Mouse (Mus musculus) ovary, postnatal 14 days (tissue): ENCODE measurements around the gene Tmed8.
"Not testable (repeated sequence)": the region's sequence is repeated elsewhere in the genome, so short reads cannot be mapped to it uniquely, and the experiment has no call there.

Experiments
- DNase-seq: peaks from one replicate; pipeline ENCODE4 v3.0.0; 2022; ENCODE audit warnings: low spot score

Tmed8 gene

DNA sequence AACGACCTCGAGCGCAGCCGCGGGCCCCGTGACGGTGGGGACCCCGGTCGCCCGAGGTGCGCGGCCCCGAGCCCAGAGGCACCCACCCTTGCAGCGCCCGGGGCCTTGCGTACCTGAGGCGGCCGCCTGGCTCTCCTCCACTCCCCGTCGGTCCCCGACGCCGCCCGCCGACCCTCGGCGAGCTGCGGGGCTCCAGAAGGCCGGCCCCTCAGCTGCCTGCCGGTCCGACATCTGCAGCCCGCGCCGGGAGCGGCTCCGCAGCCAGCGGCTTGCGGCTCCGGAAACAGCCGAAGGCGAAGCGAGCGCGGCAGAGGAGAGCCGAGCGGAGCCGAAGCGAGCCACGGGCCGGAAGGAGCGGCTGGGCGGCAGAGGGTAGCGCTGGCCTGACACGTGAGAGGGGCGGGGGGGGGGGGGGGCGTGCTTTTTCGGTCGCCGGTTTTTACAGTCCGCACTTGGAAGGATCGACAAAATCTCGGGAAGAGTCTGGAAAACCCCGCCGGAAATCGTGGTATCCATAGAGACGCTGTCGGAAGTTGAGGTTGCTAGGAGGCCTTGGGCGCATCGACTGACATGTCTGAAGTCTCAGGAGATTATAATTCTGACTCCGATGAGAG is at the start of gene Tmed8:
Tmed8 (minus strand) TSS at position 482 of the 614 bp plus-strand sequence.
- DNase-seq = peak; percentile 64

DNA sequence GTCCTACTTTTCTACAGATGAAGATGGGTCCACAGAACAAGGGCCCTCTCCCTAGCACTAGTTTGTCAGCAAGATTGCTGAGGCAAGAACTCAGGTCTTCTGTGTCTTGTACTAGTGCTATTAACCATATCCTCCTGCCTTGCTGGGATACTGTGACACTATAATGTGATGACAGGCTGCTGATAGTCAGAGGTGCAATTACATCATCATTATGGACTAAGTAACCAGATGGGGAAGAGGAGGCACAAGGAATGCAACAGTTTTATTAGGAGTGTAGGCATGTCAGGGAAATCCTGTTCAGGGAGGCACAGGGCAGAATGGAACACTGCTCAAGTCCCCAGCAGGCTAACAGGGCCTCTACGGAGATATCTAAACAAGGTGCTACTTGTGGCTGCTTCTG is 38.4 kb upstream of the Tmed8 start, which contains the start of gene Noxred1:
Noxred1 (minus strand) TSS at position 101 of the 400 bp plus-strand sequence.
- no peak for DNase-seq

DNA sequence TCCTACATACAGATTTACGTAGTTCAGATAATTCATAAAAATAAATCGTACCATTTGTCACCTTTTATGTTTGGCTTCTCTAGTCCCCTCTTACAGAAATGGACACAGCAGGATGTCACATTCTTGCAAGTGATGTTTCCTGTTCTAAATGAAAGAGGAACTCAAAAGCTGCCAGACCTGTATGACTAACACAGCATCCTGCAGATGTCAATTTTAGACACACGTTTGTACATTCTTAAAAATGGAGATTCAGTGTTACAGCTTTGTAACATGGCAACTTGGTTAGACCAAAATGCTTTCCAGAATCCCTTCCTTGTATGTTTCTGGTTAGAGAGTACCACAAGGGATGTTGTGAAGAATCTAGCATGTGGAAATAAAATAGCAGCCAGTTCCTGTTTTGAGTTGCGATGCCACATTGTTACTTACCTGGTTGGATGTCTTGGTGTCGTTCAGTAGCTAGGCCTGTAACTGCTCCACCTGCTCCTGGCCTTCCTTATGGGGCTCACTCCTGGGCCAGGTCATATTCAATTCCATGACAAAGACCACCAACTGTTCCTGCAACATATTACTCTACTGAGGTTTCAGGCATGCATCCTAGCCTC is 36.7 kb upstream of the Tmed8 start:
- no peak for DNase-seq

- no peak for DNase-seq
These were observed 30.2 kb upstream of the Tmed8 start for GRCm38 (mm10) chr12:87230379-87230895.

DNA sequence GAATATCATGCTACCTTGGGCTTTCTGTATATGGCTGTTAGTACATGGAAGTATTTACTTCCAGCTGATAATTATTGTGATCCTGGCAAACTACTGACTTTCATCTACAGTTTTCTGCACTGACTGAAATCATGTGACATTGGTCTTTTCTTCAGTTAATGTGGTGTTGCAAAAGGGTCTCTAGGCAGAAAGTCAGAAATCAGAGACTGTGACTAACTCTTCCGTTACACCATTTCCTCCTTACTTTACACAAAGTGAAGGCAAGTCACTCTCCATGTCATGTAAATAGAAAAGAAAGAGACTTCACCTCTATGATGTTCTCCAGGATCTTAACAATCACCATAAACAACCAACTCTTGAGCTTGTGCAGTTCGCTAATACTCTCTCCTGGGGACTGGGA is 29.4 kb upstream of the Tmed8 start:
- DNase-seq = no peak

- no peak for DNase-seq
These were observed 26.5 kb upstream of the Tmed8 start for GRCm38 (mm10) chr12:87226801-87227200.

GRCm38 (mm10) chr12:87224950-87225349 is 24.7 kb upstream of the Tmed8 start:
- DNase-seq = no peak

DNA sequence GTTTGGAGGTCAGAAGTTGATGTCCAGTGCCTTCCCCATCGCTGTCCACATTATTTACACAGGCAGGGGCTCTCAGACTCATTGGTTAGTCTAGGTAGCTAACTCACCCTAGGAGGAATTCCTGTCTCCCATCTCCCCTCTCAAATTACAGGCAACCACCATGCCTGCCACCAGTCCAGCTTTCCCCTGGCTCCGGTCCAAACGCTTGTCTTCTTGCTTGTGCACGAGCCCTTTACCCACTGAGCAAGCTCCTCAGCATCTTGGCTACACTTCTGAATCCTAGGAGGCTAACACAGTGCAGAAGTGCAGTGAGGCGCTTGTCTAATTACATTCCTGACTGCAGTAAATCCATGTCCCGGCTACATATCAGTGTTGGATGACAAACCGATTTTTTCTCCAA is 19.1 kb upstream of the Tmed8 start:
- no peak for DNase-seq

DNA sequence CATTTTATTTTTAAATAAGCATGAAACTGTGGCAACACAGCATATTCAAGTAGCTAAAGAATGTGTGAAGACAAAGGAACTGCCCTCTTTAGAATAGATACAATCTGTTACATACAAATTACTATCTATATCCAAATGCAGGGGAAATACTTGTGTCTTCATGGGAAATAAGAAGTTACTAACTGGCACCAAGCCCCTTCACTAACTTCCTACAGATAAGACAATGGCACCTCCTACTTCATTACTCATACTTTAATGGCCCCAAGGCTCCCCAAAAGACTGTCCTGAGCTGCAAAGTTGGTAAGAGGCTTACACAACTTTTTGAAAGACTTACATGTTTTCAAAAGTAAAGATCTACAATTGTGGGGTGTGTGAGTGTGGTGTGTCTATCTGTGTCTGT is 17.3 kb upstream of the Tmed8 start:
- DNase-seq = no peak

DNA sequence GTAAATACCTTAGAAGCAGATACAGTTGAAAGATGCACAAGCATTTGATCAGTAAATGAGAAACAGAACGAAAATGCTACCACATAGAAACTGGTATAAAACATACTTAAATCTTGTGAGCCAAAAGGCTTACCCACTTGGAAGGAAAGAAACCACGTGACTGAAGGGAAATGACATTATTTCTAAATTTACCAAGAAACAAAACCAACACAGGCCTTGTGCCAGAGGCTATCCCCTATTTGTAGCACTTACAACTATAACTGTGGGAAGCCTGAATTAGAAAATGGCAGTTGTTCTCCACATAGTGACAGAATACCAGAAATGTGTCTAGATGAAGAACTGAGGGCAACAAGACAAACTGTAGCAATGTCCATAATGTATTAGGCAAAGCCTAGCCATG is 15.8 kb upstream of the Tmed8 start:
- no peak for DNase-seq

GRCm38 (mm10) chr12:87212844-87213606 is 12.8 kb upstream of the Tmed8 start:
- DNase-seq = no peak

- DNase-seq = not testable (repeated sequence)
These were observed 5.5 kb upstream of the Tmed8 start for GRCm38 (mm10) chr12:87205789-87206188.

GRCm38 (mm10) chr12:87201694-87202093 is 1.4 kb upstream of the Tmed8 start:
- no peak for DNase-seq

- peak; percentile 26 for DNase-seq
These were observed 865 bp downstream of the Tmed8 start, which contains the start of gene Samd15 for GRCm38 (mm10) chr12:87199206-87199972. Samd15 (plus strand) TSS chr12:87199723.

DNA sequence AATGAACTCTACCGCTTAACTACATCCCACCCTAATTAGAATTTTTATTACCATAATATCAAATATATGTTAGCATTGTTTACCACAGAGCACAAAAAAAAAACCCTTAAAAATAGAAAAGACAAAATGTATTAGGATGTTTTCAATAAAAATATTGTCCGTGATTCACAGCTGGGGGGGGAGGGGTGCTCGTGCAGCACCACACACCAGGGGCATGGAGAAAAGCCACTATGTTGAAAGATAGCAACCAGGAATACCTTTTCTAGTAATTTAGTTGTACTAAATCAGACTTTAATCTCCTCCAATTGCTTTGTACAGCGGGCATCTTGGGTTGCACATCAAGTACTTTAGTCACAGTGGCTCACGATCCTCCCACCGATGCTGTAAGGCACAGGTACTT is 1.5 kb downstream of the Tmed8 start:
- no peak for DNase-seq

GRCm38 (mm10) chr12:87196310-87196709 is 3.9 kb downstream of the Tmed8 start:
- DNase-seq = no peak

DNA sequence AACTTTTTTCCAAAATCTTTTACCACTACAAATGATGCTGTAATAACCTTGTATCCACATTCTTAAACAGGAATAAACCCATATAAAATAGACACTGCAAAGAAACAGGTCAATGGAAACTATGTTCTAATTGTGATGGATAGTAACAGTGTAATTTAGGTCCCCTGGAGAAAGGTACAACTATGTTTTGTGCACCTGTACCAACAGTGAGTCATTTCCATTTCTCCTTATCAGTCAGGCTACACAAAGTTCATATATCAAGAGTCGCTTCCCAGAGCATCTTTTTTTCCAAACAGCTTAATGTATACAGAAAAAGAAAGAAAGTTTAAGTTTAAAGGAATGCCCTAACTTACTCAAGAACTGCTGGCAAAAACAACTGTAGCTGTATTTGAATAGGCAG is 5.2 kb downstream of the Tmed8 start:
- DNase-seq = no peak

- DNase-seq = no peak
These were observed 7.2 kb downstream of the Tmed8 start for GRCm38 (mm10) chr12:87193008-87193407.

GRCm38 (mm10) chr12:87177631-87178030 is 22.6 kb downstream of the Tmed8 start:
- DNase-seq = no peak

DNA sequence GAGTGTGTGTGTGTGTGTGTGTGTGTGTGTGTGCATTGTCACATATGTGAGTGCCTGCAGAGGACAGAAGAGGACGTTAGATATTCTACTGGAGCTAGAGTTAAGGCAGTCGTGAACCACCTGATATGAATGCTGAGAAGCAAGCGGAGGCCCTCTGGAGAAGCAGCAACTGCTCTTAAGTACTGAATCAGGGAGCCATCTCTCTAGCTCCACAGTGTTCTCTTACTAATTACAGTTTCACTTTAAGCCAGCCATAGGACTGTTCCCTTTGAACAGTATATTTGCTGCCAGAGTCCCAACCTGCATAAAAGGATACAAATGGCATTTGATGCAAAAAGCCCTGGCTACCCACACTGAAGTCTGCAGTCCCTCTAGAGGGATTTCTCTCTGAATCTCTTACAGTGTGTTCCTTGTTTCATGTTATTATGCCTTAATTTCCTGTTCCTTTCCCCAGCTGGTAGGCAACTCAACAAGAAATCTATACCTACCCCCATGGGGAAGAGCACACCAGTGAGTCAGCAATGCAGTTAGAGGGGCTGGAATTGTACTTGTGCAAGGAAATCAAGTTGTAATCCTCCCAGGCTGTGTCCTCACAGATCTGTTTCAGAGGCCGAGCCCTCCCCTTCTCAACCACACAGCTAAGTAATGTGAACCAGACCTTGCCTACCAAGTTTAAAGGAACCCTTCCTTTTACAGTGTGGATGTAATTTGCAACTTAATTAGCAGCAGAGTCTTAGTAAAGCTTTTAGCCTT is 24.9 kb downstream of the Tmed8 start:
- no peak for DNase-seq

- DNase-seq = no peak
These were observed 39.4 kb downstream of the Tmed8 start for GRCm38 (mm10) chr12:87160815-87161214.
